Mouse (Mus musculus): Measurements from ENCODE around the gene Vmn1r83. TPM values are rescaled to one million over a fixed set of nuclear protein-coding genes. Genes with fewer than 3 reads are reported as not detected.

Gene Vmn1r83
- polyA plus RNA-seq (2014; fragmentation: Nextera tagmentation; extraction: Ambion mirVana): not detected in 2 replicates

- 83% methylated on average over 2 of the region's 2 CpGs for WGBS
- ATAC-seq (replicated peaks; ENCODE audit: low FRiP score) (no peak), DNase-seq (ENCODE audit: low spot score) (no peak)
- no peak within 1 kb of the TSS for H3K27ac ChIP-seq (ENCODE audit: low read depth, low read length)
- no peak within 1 kb of the TSS for H3K4me3 ChIP-seq (ENCODE audit: low read depth, low read length)
- H3K36me3 ChIP-seq (ENCODE audit: control insufficient read depth, insufficient read depth, low read length): no peaks in the 10 kb centered on the region
- no peaks in the 10 kb centered on the region for H3K27me3 ChIP-seq (ENCODE audit: control insufficient read depth, insufficient read depth, low read length)
- H3K4me2 ChIP-seq (ENCODE audit: low read depth, low read length, severe bottlenecking): no peak within 1 kb of the TSS
- peaks cover 8% of the 10 kb centered on the region; the same call in 1 of the 2 replicates for H3K9me3 ChIP-seq (ENCODE audit: control insufficient read depth, low read length)
- no peaks in the 10 kb centered on the region for H3K4me1 ChIP-seq (replicated peaks; ENCODE audit: control insufficient read depth, insufficient read depth, low read length)
- H3K9ac ChIP-seq (ENCODE audit: low read length): no peak within 1 kb of the TSS
Measured at GRCm38 (mm10) chr7:12329381-12329780, at the start of gene Vmn1r83. Gene Vmn1r83, minus strand, starts transcription at chr7:12329481.

GRCm38 (mm10) chr7:12369173-12369572, 39.9 kb upstream of the Vmn1r83 start, which contains the start of gene Vmn1r84:
Gene Vmn1r84, minus strand, starts transcription at chr7:12369273.
- Histone ChIP-seq H3K27ac (ENCODE audit: low read depth, low read length) (no peak within 1 kb of the TSS), H3K27me3 (ENCODE audit: control insufficient read depth, insufficient read depth, low read length) (no peaks in the 10 kb centered on the region), H3K9me3 (ENCODE audit: control insufficient read depth, low read length) (peaks cover 8% of the 10 kb centered on the region), H3K9ac (ENCODE audit: low read length) (no peak within 1 kb of the TSS), H3K4me3 (ENCODE audit: low read depth, low read length) (no peak within 1 kb of the TSS), H3K4me1 (replicated peaks; ENCODE audit: control insufficient read depth, insufficient read depth, low read length) (no peaks in the 10 kb centered on the region), H3K36me3 (ENCODE audit: control insufficient read depth, insufficient read depth, low read length) (no peaks in the 10 kb centered on the region), H3K4me2 (ENCODE audit: low read depth, low read length, severe bottlenecking) (no peak within 1 kb of the TSS)
- DNase-seq (ENCODE audit: low spot score) (no peak), ATAC-seq (replicated peaks; ENCODE audit: low FRiP score) (no peak)
- 77% methylated on average over 1 of the region's 1 CpGs for WGBS

- WGBS: 65% methylated on average over 2 of the region's 2 CpGs
- no peaks in the 10 kb centered on the region; the same call in 1 of the 2 replicates for H3K9me3 ChIP-seq (ENCODE audit: control insufficient read depth, low read length)
- H3K4me1 ChIP-seq (replicated peaks; ENCODE audit: control insufficient read depth, insufficient read depth, low read length): no peaks in the 10 kb centered on the region
- ATAC-seq (replicated peaks; ENCODE audit: low FRiP score) (no peak), DNase-seq (ENCODE audit: low spot score) (no peak)
- no peak within 1 kb of the TSS for H3K27ac ChIP-seq (ENCODE audit: low read depth, low read length)
- no peak within 1 kb of the TSS for H3K4me2 ChIP-seq (ENCODE audit: low read depth, low read length, severe bottlenecking)
- H3K36me3 ChIP-seq (ENCODE audit: control insufficient read depth, insufficient read depth, low read length): no peaks in the 10 kb centered on the region
- H3K4me3 ChIP-seq (ENCODE audit: low read depth, low read length): no peak within 1 kb of the TSS
- H3K9ac ChIP-seq (ENCODE audit: low read length): no peak within 1 kb of the TSS
- H3K27me3 ChIP-seq (ENCODE audit: control insufficient read depth, insufficient read depth, low read length): no peaks in the 10 kb centered on the region
Measured at GRCm38 (mm10) chr7:12300130-12300529, 29.2 kb downstream of the Vmn1r83 start, which contains the start of gene Vmn1r82. Gene Vmn1r82, plus strand, starts transcription at chr7:12300430.

Small RNA genes lying within 50 kb of the gene (microRNA-seq; reads per million reads assigned to microRNA genes)
- gene Gm23521 (ENCODE audit: insufficient number of aligned reads): not detected

Other genes with a start within 250 kb of the Vmn1r83 start
- not detected in 2 replicates for gene Vmn1r78, start 179.2 kb downstream of the Vmn1r83 start, polyA plus RNA-seq (2014; fragmentation: Nextera tagmentation; extraction: Ambion mirVana)
- gene Vmn1r79, start 158.2 kb downstream of the Vmn1r83 start, polyA plus RNA-seq (2014; fragmentation: Nextera tagmentation; extraction: Ambion mirVana): not detected in 2 replicates
- gene Vmn1r80, start 140.2 kb downstream of the Vmn1r83 start, polyA plus RNA-seq (2014; fragmentation: Nextera tagmentation; extraction: Ambion mirVana): not detected in 2 replicates
- not detected in 2 replicates for gene Vmn1r81, start 61.2 kb downstream of the Vmn1r83 start, polyA plus RNA-seq (2014; fragmentation: Nextera tagmentation; extraction: Ambion mirVana)
- not detected in 2 replicates for gene Vmn1r82, start 29.1 kb downstream of the Vmn1r83 start, polyA plus RNA-seq (2014; fragmentation: Nextera tagmentation; extraction: Ambion mirVana)
- not detected in 2 replicates for gene Vmn1r84, start 39.8 kb upstream of the Vmn1r83 start, polyA plus RNA-seq (2014; fragmentation: Nextera tagmentation; extraction: Ambion mirVana)
- gene Zfp551, start 93.3 kb upstream of the Vmn1r83 start, polyA plus RNA-seq (2014; fragmentation: Nextera tagmentation; extraction: Ambion mirVana): 3.4 and 3.7 TPM in 2 replicates
- 47.1 and 49.7 TPM in 2 replicates for gene Zfp606, start 148.8 kb upstream of the Vmn1r83 start, polyA plus RNA-seq (2014; fragmentation: Nextera tagmentation; extraction: Ambion mirVana)
- not detected in 2 replicates for gene 2900092C05Rik, start 183.0 kb upstream of the Vmn1r83 start, polyA plus RNA-seq (2014; fragmentation: Nextera tagmentation; extraction: Ambion mirVana)

Measured in forebrain, embryonic 11.5 days (tissue).